Mouse (Mus musculus) embryonic facial prominence, embryonic 11.5 days (tissue): ENCODE data around the gene Rrm1. TPM values are rescaled to one million over a fixed set of nuclear protein-coding genes. Genes with fewer than 3 reads are reported as not detected.
"Not testable (repeated sequence)": the region's sequence is repeated elsewhere in the genome, so short reads cannot be mapped to it uniquely, and the experiment has no call there.

Experiments used
- ATAC-seq: fragments of 200-750 bp; cut with Nextera tagmentation; replicated peaks from 2 replicates; pipeline ENCODE4 v1.8.0; 2017; ENCODE audit warnings: low read depth; ENCODE audit not compliant: insufficient number of reproducible peaks, low FRiP score, low TSS enrichment
- DNase-seq: peaks from one replicate; pipeline ENCODE4 v3.0.0-alpha.2; 2015; ENCODE audit warnings: low spot score
- H3K27ac ChIP-seq: fragments of 300-500 bp; sonication (generic); replicated peaks from 2 replicates; pipeline ENCODE4 v1.5.1; 2014; ENCODE audit warnings: mild to moderate bottlenecking, low read depth, low read length, control low read depth
- H3K27me3 ChIP-seq: fragments of 300-500 bp; sonication (generic); 2 replicates; pipeline ENCODE4 v1.6.1; 2014; ENCODE audit warnings: mild to moderate bottlenecking, low read length, moderate library complexity, mixed read lengths; ENCODE audit not compliant: control insufficient read depth, insufficient read depth
- H3K36me3 ChIP-seq: fragments of 300-500 bp; sonication (generic); replicated peaks from 2 replicates; pipeline ENCODE4 v1.6.1; 2014; ENCODE audit warnings: low read depth, mild to moderate bottlenecking, low read length, moderate library complexity, mixed read lengths; ENCODE audit not compliant: control insufficient read depth, insufficient read depth
- H3K4me1 ChIP-seq: fragments of 300-500 bp; sonication (generic); 2 replicates; pipeline ENCODE4 v1.6.1; 2014; ENCODE audit warnings: low read length, mixed read lengths; ENCODE audit not compliant: control insufficient read depth, insufficient read depth
- H3K4me2 ChIP-seq: fragments of 300-500 bp; sonication (generic); 2 replicates; pipeline ENCODE4 v1.6.1; 2014; ENCODE audit warnings: low read depth, mild to moderate bottlenecking, control low read depth, low read length, moderate library complexity
- H3K4me3 ChIP-seq: fragments of 300-500 bp; sonication (generic); 2 replicates; pipeline ENCODE4 v1.5.1; 2014; ENCODE audit warnings: low read depth, low read length, control low read depth
- H3K9ac ChIP-seq: fragments of 300-500 bp; sonication (generic); replicated peaks from 2 replicates; pipeline ENCODE4 v1.6.1; 2014; ENCODE audit warnings: mild to moderate bottlenecking, control low read depth, low read length
- H3K9me3 ChIP-seq: fragments of 300-500 bp; sonication (generic); replicated peaks from 2 replicates; pipeline ENCODE4 v1.6.1; 2016; ENCODE audit warnings: mild to moderate bottlenecking, low read length, inconsistent platforms, mixed read lengths; ENCODE audit not compliant: control insufficient read depth
- WGBS: fragments of 180-500 bp; shearing (Covaris S2); extraction: QIAGEN DNeasy Blood & Tissue Kit; methylation state at CpG from one replicate; pipeline ENCODE4 v1.1.7; 2014; 5-methylcytosine and 5-hydroxymethylcytosine counted together
- polyA plus RNA-seq: library from polyadenylated mRNA; unstranded; fragments of >200 nt; fragmentation: Nextera tagmentation; extraction: Ambion mirVana; gene quantifications from 2 replicates; pipeline ENCODE4 v1.2.1, GENCODE M21; 2014

The Rrm1 gene
- polyA plus RNA-seq = 242 and 246 TPM in 2 replicates

GRCm38 (mm10) chr7:102441657-102442391 lies at the start of gene Rrm1:
Rrm1 (plus strand) TSS chr7:102441695.
- peak; percentile 97 for ATAC-seq
- peak within 1 kb of the TSS; percentile 77 for H3K4me3 ChIP-seq
- under 1% methylated on average over 56 of the region's 56 CpGs for WGBS

GRCm38 (mm10) chr7:102393898-102394297 lies 47.6 kb upstream of the Rrm1 start:
- Histone ChIP-seq H3K27ac (no peak overlapping the region), H3K4me1 (no peaks in the 10 kb centered on the region), H3K9ac (no peak overlapping the region), H3K4me3 (no peak overlapping the region), H3K27me3 (no peaks in the 10 kb centered on the region), H3K9me3 (no peaks in the 10 kb centered on the region), H3K36me3 (no peaks in the 10 kb centered on the region), H3K4me2 (no peak overlapping the region)
- DNase-seq = no peak
- 89% methylated on average over 2 of the region's 2 CpGs for WGBS
- ATAC-seq = no peak

More at GRCm38 (mm10) chr7:102441657-102442391, at the start of gene Rrm1:
- Histone ChIP-seq H3K4me2 (peak within 1 kb of the TSS; percentile 50), H3K36me3 (peaks cover 3% of the 10 kb centered on the region; the same call in 1 of the 2 replicates), H3K27me3 (no peaks in the 10 kb centered on the region), H3K9ac (peak within 1 kb of the TSS; percentile 86), H3K4me1 (no peaks in the 10 kb centered on the region), H3K9me3 (no peaks in the 10 kb centered on the region), H3K27ac (peak within 1 kb of the TSS; percentile 88)
- DNase-seq = peak; percentile 99

- DNase-seq (no peak), ATAC-seq (no peak)
- H3K4me3 ChIP-seq = no peak overlapping the region
- H3K9me3 ChIP-seq = no peaks in the 10 kb centered on the region
- no peaks in the 10 kb centered on the region for H3K27me3 ChIP-seq
- no peak overlapping the region for H3K4me2 ChIP-seq
- no peak overlapping the region for H3K9ac ChIP-seq
- WGBS = 83% methylated on average over 7 of the region's 7 CpGs
- H3K27ac ChIP-seq = no peak overlapping the region
- H3K36me3 ChIP-seq = no peaks in the 10 kb centered on the region
- no peaks in the 10 kb centered on the region for H3K4me1 ChIP-seq
Measured at GRCm38 (mm10) chr7:102395894-102396293, 45.6 kb upstream of the Rrm1 start.

- H3K9ac ChIP-seq = no peak overlapping the region
- no peaks in the 10 kb centered on the region for H3K9me3 ChIP-seq
- H3K4me2 ChIP-seq = no peak overlapping the region
- no peaks in the 10 kb centered on the region for H3K4me1 ChIP-seq
- H3K4me3 ChIP-seq = no peak overlapping the region
- H3K27ac ChIP-seq = no peak overlapping the region
- DNase-seq = no peak
- no peaks in the 10 kb centered on the region for H3K27me3 ChIP-seq
- no peaks in the 10 kb centered on the region for H3K36me3 ChIP-seq
- no peak for ATAC-seq
- WGBS = 92% methylated on average over 3 of the region's 3 CpGs
Measured at GRCm38 (mm10) chr7:102396331-102396730, 45.2 kb upstream of the Rrm1 start.

- Histone ChIP-seq H3K4me1 (no peaks in the 10 kb centered on the region), H3K4me2 (no peak overlapping the region), H3K9ac (no peak overlapping the region), H3K27ac (no peak overlapping the region), H3K36me3 (no peaks in the 10 kb centered on the region), H3K27me3 (no peaks in the 10 kb centered on the region), H3K9me3 (no peaks in the 10 kb centered on the region), H3K4me3 (no peak overlapping the region)
- 32% methylated on average over 3 of the region's 3 CpGs for WGBS
- no peak for ATAC-seq
- DNase-seq = no peak
Measured at GRCm38 (mm10) chr7:102399180-102399731, 42.2 kb upstream of the Rrm1 start.

GRCm38 (mm10) chr7:102404118-102404517 lies 37.4 kb upstream of the Rrm1 start:
- no peaks in the 10 kb centered on the region for H3K27me3 ChIP-seq
- WGBS = 90% methylated on average over 2 of the region's 2 CpGs
- H3K4me2 ChIP-seq = no peak overlapping the region
- H3K36me3 ChIP-seq = no peaks in the 10 kb centered on the region
- H3K9me3 ChIP-seq = no peaks in the 10 kb centered on the region
- DNase-seq = no peak
- no peaks in the 10 kb centered on the region for H3K4me1 ChIP-seq
- no peak for ATAC-seq
- no peak overlapping the region for H3K4me3 ChIP-seq
- H3K9ac ChIP-seq = no peak overlapping the region
- H3K27ac ChIP-seq = no peak overlapping the region

GRCm38 (mm10) chr7:102407440-102407839 lies 34.1 kb upstream of the Rrm1 start:
- H3K27ac ChIP-seq = no peak overlapping the region
- H3K9me3 ChIP-seq = no peaks in the 10 kb centered on the region
- H3K4me1 ChIP-seq = no peaks in the 10 kb centered on the region
- H3K4me3 ChIP-seq = no peak overlapping the region
- DNase-seq = no peak
- no peak for ATAC-seq
- no peaks in the 10 kb centered on the region for H3K27me3 ChIP-seq
- H3K9ac ChIP-seq = no peak overlapping the region
- no peaks in the 10 kb centered on the region for H3K36me3 ChIP-seq
- no peak overlapping the region for H3K4me2 ChIP-seq

GRCm38 (mm10) chr7:102415272-102415671 lies 26.2 kb upstream of the Rrm1 start:
- H3K4me2 ChIP-seq, H3K27ac ChIP-seq, H3K36me3 ChIP-seq, H3K9ac ChIP-seq, H3K4me3 ChIP-seq, H3K9me3 ChIP-seq, ATAC-seq, H3K4me1 ChIP-seq, DNase-seq, H3K27me3 ChIP-seq: not testable (repeated sequence)
- WGBS = 93% methylated on average over 9 of the region's 9 CpGs
